Mouse (Mus musculus) adrenal gland, adult 2 months (tissue): ENCODE results near the gene Clstn2. TPM values are rescaled to one million over a fixed set of nuclear protein-coding genes. Genes with fewer than 3 reads are reported as not detected.

ENCODE experiments used
- DNase-seq: peaks from one replicate; pipeline ENCODE4 v3.0.0; 2021
- polyA plus RNA-seq: library from polyadenylated mRNA; depleted of rRNA; stranded (reverse); fragments of >200 nt; gene quantifications from 2 replicates; pipeline ENCODE4 v1.2.3, GENCODE M21; 2012
- total RNA-seq, 2 experiments: library from RNA; stranded (reverse); gene quantifications; 2 replicates each; pipeline ENCODE4 v1.2.3; 2021

The Clstn2 gene
- total and polyA plus RNA-seq, 3 experiments: 1.6 to 5.6 (median 4.5) TPM

DNA sequence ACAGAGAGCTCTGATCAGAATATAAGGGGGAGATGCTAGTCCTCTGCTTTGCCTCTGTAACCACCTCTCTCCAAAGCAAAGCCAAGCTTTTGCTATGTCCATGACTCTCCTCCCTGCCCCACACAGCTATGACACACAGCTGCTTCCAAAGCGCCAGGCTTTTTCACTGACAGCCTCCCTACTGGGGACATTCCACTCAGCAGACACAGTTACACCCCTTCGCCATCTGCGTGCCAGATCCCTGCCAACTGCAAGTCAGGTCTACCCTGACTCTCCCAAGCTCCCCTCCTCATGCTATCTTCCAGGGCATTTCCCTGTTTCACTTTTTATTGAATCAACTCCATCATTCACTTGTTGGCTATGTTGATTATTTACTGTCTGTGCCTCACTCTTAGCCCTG is 259.1 kb downstream of the Clstn2 start:
- no peak for DNase-seq

DNA sequence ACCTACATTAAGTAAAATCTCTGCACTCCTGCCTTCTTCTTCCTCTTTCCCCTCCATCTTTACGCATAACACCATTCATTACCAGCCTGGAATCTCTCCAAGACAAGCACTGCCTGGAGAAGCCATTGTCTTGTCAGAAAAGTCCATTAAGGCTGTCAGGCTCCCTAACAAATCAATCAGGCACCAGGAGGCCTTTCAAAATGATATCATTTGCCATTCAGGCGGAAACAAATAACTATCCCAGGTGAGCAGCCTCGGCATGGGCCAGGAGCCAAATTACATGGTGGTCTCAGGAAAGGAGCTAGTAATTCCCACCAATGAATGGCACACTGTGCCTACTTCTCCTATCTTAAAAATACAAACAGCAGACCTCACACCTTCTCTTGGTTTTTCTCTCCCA is 260.6 kb downstream of the Clstn2 start:
- no peak for DNase-seq

DNA sequence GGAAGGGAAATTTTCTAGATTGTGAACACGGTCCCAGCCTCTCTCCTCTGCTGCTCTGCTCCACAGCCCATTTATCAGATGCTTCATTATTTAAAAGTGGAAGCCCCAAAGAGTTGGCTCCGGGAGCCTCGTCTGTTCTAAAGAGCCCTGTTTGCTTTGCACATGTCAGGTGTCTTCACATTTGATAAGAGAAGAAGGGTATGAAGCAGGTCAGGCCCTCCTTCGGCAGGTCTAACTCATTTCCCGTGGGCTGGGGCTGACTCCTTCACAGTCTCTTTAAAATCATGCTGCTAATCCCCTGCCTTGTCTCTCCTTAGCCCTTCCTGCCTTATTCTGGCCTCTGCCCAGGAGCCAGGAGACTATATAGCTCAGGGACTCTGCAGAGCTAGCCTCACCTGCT is 263.6 kb downstream of the Clstn2 start:
- no peak for DNase-seq

DNA sequence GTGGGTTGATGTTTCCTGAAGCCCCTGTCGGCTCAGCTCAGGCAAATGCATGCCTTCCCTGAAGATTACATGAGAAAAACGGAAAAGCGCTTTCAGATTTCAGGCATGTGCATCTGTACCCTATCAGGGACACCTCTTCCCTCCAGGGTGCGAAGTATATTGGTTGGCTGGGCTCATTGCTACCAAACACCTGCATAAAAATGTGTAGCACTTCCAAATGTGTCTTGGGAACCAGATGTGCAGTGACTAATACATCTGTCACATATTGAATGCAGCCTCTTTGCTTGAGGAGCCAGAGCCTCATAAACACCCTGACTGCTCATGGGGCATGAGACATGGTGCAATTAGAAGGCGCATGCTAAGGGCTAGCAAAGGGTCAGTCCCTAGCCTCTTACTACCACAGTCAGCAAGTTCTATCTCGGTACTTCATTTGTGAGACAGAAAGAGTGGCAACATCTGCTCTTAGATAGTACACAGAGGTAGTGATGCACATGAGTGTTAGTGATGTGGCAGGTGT is 267.7 kb downstream of the Clstn2 start:
- no peak for DNase-seq

DNA sequence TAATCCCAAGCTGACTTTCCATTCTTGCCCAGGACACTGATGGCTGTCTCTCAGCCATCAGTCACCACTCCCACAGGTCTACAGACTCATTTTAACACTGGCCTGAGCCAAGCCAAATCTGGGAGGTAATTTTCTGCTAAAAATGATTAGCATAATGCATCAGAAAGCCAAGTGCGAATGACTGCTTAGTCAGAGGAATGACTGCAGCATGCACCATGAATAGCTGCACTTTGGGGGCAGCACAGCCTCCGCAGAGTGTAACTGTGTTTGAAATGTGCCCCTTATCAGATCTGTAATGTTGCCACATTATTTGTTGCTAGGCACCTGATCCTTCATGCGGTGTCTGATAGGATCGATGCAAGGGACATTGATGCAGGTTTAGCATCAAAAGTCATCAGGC is 269.9 kb downstream of the Clstn2 start:
- no peak for DNase-seq

DNA sequence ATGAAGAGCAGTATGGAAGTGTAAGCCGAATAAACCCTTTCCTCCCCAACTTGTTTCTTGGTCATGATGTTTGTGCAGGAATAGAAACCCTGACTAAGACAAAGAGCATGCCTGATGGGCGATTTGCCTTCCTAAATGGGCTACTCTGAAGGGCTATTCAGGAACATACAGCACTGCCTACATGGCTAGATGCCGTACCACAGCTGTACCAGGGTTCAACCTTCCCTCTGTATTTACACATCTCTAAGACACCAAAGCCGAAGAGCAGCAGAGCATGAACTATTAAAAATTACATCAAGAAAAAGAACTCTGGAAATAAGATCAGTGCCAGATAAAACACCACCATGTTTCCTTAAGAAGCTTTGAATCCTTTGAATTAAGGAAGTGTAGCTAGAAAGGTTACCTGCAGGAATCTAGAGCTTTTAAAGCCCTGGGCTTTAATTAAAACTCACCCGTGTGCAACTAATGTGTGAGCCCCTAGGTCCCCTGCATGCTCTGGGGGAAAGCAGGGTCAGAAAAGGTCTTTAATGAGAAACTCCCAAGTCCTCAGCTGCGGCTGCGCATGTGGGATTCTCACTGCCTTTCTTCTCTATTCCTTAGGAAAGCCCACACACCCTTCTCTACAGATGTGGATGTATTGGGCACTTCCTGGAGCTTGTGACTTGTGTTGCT is 277.2 kb downstream of the Clstn2 start:
- no peak for DNase-seq

DNA sequence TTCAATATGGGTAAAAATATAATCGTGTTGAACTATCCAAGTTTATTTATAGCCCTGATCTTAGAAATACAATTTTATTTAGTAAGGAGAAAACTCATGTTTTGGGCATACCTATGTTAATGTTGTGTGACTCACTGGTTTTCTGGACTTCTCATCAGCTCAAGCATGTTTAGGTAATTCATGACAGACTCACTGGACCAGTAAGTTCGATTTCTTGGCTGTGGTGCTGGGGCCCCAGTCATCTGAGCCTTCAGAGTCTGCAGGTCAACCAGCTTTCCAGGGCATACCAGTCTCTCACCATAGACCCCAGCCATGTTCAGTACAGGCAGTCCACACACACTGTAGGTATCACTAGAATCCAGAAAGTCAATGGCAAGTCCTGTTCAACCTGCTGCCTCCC is 279.3 kb downstream of the Clstn2 start:
- DNase-seq: no peak

DNA sequence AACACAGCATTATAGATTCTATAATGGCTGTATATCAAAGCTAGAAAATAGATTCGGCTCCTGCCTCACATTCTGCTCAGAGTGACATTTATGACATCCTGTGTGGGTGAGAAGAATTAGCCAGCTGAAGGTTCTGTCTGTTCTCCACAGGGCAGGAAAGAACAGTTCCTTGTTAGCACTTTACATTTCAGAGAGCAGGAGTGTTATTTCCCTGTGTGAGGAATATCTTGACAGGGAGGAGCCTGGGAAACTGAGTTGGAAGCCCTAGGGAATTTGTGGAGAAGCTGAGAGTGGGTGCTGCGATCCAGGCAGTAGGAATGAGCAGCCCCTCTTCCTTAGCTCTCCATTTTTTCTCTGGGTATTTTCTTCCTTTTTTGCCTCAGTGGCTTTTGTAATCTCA is 286.4 kb downstream of the Clstn2 start:
- DNase-seq: no peak

DNA sequence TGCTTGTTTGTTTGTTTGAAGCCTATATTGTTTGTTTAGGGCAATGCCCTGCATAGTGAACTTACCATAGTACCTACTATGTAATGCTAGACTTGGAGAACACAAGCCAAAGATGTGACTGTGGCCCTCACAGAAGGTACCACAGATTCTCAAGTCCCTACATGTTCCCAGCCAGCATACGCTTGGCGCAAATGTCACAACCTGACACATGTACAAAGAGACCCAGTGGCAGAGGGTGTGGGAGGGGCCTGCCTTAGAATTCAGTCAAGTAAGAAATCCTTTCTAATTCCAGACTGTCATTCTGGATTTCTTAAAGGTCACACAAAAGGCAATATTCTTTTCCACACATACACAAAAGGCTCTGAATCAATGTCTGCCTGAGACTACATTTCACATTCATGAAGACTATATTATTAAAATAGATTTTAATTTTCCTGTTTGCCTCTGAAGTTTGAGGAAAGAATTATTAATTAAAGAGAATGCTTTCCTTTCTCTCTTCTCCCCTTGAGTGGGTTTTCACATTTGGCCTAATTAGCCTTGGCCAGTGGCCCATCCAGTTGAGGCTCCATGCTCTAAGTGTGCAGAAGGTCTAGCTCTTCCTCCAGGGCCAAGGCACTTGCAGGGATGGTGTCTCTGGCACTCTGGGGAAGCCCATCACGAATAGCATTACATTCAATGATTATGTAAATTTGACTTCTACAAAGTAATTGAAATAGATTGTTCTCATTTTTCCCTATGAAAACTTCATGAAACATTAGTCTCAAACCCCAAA is 305.1 kb downstream of the Clstn2 start:
- no peak for DNase-seq

DNA sequence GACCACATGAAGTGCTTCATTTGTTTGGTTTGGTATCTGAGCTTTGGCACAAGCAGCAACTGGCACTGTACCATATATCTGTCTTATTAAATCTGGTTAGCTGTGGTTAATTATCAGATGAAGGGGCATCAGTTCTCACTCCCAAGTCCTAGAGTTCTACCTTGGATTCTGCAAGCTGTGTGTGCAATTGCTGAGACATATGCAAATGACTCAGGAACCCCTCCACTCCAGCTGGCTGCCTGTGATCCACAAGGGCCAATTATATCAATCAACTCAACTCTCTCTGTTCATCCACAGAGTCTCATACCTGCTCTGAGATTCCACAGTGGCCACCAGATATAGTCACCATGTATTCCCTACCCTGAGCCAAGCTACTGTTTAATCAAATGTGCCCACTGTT is 315.3 kb downstream of the Clstn2 start:
- no peak for DNase-seq

DNA sequence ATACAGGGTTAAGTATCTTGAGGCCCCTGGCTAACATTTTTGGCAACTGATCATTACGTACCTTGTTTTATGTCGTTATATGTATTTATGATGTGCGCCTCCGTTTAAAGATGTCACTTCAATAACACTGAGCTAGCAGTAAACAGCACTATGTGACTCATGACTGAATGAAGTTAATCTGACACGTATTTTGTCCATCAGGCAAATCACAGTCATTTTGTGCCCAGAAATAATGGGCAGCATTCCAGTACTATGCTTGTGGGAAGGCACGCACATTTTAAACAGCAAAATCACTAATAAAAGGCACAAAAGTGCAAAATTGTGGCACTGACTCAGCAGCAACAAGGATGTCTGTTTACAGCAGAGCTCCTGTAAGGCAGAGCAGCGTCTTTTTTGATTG is 316.0 kb downstream of the Clstn2 start:
- DNase-seq: peak; percentile 23

DNA sequence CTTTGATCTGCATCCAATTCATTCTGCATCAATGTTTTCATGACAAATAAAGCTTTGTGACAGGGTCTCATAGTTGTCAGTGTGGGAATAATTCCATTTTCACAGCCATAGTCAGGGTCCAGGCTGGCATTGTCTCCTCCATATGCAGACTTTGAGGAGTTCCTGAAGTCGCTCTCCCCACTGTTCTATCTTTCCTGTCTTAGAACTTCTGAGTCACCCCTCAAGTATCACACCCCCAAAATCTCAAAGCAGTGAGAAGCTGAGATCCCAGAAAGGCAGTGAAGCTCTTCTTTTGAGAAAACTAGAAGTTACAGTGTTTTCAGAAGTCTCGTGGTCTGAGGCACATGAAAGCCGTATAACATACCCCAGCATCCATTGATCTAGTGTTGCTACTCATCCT is 320.1 kb downstream of the Clstn2 start:
- DNase-seq: no peak

DNA sequence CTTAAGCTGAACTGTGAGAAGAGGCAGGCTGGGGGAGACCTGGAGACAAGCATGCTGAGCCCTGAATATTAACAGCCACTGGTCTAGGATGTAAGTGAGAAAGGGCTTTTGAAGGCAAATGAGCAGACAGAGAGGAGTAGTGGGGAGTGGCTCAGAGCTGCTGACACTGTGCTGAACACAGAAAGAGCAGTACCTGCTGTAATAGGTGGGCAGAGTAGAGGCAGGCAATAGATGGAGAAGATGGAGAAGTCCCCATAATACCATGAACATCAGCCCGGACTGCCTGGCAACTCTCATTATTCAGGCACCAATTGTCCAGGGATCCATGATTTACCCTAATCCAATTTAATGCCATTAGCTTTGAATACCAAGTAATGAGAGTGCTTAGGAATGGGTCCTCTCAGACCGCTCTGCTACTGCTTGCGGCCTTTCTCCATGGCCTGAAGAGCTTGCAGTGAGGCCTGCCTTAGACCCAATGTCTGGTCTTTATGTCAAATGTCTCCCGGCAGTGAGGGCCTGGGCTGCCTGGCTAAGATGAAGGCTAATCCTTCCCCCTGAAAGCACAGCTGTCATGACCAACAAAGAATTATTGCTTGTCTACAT is 329.0 kb downstream of the Clstn2 start:
- no peak for DNase-seq

DNA sequence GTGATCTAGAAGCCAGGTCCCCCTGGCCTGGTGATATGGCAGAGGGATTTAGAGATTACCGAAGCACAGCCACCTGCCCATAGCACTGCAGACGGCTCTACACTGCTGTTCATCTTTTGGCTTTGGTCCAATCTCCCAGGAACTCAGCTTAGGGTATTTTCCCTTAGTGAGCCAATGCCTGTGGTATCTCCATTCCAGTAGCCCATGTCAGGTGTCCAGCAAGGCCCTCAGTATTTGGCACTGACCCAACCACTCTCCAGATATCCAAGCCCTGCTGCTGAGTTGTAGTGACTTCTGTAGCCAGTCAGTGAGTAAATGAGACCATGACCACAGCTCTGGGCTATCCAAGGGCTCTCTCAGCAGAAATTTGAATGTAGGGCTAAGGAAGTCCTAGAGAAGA is 330.0 kb downstream of the Clstn2 start:
- DNase-seq: no peak

DNA sequence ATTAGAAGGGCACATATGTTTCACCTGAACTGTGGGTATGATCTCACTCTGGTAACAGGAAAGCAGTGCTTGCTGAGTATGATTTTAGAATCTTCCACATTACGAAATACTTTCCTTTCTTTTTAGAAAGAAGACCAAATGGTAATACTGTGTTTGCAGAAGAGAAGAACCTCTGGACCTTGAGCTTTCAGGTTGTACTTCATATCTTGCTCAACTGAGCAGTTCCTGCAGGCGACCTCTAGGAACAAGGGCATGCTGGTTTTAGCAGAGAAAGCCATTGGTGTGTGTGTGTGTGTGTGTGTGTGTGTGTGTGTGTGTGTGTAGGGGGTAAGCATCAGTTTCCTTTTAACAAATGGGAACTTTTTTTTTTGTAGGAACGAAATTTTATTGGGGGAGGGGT is 333.0 kb downstream of the Clstn2 start:
- DNase-seq: no peak

DNA sequence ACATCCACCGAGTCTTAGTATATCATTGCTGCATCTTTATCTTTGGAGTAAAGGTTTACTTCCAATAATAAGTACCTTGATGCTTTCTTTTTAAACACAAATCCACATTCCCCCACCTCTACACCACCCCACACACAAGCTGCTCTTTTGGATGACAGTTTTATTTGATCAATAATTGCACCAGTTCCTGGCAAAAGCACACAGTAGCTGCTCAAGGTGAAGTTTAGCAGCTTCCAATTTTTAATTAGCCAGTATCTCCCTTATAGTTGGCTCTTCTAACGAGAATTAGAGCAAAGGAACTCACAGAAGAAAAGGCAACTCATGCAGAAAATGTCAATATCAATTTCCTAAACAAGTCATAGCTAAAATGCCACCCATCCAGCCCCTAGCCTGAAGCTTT is 334.0 kb downstream of the Clstn2 start:
- DNase-seq: no peak

DNA sequence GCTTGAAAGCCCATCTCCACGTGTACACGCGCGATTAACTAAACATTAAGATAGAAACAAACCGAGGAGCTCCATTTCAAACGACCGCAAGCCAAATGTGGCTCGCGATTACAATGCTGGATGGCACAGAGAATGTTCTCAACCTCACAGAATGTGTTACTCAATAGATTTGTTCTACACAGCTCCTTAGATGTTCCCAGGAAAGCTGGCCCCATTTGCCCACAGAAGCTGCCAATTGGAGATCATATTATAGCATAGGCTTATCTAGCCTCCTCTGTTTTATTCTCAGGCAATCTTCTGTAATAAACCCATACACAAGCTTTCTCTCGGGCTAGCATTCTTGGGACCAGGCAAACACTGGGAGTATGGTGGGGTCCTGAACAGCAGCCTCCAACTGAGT is 334.9 kb downstream of the Clstn2 start:
- no peak for DNase-seq

DNA sequence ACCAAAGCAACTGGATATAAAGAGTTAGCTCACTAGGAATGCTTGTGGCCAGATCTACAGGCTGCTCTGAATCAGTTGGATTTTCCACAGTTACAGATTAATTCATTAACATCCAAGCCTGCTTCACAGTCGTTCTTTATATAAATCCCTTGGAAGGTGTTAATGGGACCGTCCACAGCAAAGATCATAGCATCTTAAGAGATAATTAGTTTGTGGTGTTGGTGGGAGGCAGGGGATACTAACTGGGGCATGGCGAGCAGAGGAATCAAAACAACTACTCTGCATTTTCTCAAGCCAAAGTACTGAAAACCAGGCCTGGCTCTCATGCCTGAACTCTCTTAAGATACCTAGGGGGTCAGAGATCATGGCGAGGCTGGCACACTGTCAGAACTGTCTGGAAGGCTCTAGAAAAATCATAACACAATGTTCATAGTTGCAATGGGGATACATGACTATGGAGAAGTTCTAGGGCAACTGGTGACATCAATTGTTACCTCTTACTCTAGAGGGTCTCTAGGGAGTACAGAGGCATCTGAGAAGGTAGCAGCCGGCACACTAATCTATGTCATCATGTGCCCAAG is 336.2 kb downstream of the Clstn2 start:
- DNase-seq: no peak

DNA sequence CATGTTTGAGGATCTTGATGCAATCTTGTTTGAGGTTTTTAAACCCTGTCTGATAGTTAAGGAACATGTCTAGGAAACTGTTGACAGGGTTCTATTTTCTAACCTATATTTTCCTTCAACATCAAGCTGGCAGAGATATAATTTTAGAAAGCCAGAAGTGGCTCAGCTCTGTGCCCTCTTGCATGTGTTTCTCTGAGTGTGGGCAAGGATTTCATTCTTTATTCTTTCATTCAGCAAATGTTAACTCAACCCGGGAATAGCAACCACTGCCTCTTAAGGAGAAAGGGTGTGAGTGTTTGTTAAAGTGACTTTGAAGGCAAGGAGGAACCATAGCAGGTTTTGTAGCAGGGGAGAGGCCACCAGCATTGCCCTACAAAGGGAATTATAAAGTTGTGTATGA is 337.7 kb downstream of the Clstn2 start:
- DNase-seq: no peak

DNA sequence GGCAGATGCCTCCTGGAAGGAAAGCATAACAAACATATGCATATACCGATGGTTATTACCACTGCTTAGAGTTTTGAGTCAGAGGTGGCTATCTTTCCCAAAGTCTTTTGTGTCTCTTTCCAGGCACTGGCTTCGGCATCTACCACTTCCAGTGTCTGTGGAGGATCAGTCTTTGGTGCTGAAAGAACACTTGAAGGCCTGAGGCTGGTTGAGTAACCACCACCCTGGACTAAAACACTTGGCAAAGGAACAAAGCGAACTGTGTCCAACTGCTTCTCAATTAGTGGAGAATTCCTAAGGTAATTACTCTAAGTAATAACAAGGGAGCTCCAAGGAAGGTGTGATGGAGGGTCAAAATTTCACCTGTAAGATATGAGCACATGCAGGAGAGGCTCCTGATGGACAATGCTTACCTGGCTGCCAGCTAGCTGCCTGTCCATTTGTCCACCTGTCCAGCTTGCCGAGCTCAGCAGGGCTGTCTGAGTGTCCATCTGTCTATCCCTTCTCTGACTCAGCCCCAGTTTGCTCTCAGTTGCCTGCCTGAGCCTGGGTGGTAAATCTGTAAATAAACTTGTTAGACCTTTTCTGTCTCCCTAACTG is 346.1 kb downstream of the Clstn2 start:
- DNase-seq: no peak

DNA sequence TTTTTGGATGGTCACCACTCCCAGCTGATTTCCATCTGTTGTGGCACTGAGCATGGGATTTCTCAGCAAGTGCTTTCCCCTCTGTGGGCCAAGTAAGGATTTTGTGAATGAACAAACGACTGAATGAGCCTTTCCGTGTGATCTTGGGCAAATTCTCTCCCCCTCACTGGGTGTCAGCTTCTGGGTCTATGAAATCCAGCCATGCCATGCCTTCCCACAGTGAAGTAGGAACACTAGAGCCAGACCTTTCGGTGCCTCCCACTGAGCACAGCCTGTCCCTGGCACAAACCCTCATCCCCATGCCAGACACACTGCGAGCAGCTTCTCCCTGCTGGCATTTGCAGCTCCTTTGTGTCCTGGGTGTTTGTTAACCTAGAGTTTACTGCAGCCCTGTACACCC is 347.3 kb downstream of the Clstn2 start:
- DNase-seq: no peak

DNA sequence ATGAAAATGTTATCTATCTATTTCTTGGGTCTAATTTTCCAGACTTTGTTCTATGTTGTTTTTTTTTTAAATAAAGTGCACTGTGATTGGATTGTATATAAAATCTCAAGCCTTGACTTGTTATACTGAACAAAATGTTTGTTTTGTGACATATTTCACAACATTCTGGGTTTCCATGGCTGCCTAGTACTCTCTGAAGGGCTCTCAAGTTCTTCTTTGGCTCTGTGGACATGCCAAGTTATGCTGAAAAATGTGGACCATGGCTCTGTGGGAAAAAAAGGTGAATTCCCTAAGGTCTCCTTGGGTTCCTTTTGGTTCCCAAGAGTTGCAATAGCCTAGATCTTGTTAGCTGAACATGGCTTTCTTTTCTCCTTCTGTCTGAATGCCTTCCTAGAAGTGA is 353.1 kb downstream of the Clstn2 start:
- DNase-seq: no peak

DNA sequence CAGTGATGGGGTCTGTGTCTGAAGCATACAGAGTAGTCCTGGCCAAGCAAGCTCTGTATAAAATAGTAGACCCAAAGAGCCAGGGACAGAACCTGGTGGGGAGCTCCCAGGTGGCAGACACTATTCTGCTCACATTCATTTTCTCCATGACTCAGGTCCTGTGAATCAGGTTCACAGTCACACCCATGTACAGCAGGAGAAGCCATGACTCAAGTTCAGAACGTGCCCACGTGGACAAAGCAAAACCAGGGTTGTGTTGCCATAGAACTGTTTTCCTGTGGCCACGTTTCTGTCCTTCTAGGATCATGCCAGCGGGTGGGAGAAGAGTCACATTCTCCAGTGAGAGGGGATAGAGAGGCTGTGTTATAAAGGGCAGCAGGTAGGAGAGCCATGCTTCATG is 353.9 kb downstream of the Clstn2 start:
- no peak for DNase-seq
